Mouse (Mus musculus) megakaryocyte, embryonic 14.5 days (primary cell): ENCODE data around the gene Grrp1.

Experiments
- FLI1 ChIP-seq: IDR thresholded peaks from 2 replicates; pipeline ENCODE4 v1.6.1; 2012; ENCODE audit warnings: low read length, inconsistent platforms, mixed read lengths
- GATA1 ChIP-seq: IDR thresholded peaks from 3 replicates; pipeline ENCODE4 v1.6.1; 2012; ENCODE audit warnings: mixed read lengths, low read length, inconsistent platforms, borderline replicate concordance

DNA sequence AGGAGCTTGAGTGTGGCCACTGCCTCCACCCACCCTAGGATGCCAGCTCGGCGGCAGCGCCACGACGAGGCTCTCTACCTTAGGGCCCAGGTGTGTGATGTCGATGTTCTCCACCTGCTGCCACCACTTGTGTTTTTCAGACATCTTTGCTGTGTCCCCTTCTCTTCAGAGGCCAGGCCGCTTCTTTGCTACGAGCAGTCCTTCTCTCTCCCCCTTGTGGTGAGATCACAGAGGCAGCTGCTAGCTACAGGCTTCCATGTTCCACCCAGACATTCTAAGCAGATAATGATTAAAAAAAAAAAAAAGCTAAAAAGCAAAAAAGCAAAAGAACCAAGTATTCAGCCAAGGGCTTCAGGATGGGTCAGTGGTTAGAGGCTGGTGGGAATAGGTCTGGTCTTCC is 26.7 kb downstream of the Grrp1 start, which contains the start of gene Catsper4:
- TF ChIP-seq GATA1, result no peak
- TF ChIP-seq FLI1, result no peak
